Mouse (Mus musculus): Measurements from ENCODE around the gene Tctn1.

GRCm38 (mm10) chr5:122228271-122228765 is 35.9 kb downstream of the Tctn1 start:
- no peak for TF ChIP-seq CTCF (IDR thresholded peaks at IDR 0.05; ENCODE audit: borderline replicate concordance, extremely low read depth, insufficient read depth, insufficient read length)
- TF ChIP-seq POLR2A (IDR thresholded peaks at IDR 0.05; ENCODE audit: borderline replicate concordance, extremely low read depth, insufficient read depth, insufficient read length, poor library complexity, severe bottlenecking), result no peak
